Mouse (Mus musculus) embryo, embryonic 9.5 days (tissue): Measurements from ENCODE around the gene 4930524B15Rik.
"Not testable (repeated sequence)": the region's sequence is repeated elsewhere in the genome, so short reads cannot be mapped to it uniquely, and the experiment has no call there.

ENCODE experiments used
- DNase-seq: peaks from one replicate; pipeline ENCODE4 v3.0.0-alpha.2; 2017; ENCODE audit errors: extremely low spot score

4930524B15Rik gene

DNA sequence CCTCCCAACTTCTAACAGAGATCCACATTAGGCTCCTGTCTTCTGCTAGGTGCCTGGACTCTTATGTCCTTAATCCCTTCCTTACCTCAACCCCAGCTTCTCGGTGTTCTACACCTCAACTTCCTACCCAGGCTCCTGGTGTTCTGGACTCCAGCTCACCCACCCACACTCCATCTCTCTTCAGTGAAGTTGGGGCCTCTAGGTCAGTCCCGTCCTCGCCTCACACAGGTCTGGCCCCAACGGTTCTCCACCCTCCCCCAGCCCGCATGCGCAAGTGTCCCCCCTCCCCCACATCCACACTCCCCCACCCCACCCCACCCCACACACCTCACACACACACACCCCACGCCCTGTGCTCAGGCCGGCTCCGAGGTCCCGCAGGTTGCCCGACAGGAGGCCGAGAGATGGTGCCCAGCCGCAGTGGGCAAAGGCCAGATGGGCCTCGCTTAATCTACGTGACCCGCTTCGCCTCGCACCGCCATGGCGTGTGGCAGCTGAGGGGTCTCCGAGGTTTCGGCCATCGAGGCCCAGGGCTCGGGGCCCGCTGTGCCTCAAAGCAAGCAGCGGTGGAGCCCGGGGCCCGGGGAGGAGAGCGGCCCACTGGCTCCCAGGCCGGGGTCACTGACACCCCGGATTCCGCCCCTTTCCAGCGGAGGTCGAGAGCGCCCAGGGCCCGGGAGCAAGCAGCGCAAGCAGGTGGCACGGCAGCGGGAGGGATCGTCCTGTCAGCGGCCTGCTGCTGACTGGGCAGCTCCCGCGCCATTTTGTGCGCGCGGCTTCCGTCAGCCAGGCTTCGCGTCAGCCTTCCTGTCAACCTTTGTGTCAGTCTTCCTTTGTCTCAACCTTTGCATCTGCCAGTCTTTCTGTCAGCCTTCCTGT is at the start of gene 4930524B15Rik:
4930524B15Rik (plus strand) TSS at position 337 of the 879 bp plus-strand sequence.
- DNase-seq = peak; percentile 49

DNA sequence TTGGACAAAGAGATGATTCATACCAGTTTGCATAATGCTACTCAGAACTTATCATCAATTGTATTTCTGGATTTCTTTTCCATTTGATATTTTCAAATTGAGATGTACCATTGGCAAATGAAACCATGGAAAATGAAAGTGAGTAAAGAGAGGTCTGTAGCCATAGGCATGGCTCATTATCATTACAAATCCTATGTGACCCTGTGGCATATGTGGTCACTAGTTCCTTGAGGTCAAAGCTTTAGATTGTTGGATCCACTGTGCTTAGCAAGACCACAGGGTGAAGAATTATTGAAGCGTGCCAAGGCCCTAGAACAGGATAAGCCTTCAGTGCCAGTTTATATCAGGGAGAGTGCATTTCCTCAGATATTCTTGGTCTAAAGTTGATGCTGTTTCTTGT is 47.6 kb upstream of the 4930524B15Rik start:
- no peak for DNase-seq

- DNase-seq = no peak
Measured at GRCm38 (mm10) chr11:31930051-31930450, 35.3 kb upstream of the 4930524B15Rik start.

- no peak for DNase-seq
Measured at GRCm38 (mm10) chr11:31935652-31936051, 29.7 kb upstream of the 4930524B15Rik start.

DNA sequence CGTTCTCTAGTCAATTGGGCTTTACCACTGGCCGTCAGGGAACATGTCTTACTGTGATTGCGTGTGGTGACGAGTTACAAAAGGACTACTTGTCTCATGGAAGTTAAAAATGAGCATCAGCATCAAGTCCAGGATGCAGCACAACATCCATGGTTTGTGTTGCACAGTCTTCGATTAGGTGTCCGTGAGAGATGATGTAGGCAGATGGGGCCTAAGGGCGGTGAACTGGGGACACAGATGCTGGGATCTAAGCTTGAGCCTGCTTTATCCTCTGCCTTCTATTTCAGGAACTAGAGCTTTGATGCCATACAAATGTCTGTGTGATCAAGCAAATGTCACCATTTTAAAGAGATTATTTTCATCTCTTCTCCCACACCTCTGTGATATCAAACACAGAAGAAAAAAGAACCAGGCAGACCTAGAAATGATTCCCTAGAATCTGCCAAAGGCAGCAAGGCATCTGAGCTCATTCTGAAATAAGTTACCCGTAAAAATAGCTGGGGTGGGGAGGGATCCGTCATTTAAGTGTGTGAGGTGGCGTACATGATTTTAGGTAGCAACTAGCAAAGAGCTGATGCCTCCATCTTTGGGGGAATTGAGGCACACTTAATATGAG is 28.4 kb upstream of the 4930524B15Rik start:
- no peak for DNase-seq

DNA sequence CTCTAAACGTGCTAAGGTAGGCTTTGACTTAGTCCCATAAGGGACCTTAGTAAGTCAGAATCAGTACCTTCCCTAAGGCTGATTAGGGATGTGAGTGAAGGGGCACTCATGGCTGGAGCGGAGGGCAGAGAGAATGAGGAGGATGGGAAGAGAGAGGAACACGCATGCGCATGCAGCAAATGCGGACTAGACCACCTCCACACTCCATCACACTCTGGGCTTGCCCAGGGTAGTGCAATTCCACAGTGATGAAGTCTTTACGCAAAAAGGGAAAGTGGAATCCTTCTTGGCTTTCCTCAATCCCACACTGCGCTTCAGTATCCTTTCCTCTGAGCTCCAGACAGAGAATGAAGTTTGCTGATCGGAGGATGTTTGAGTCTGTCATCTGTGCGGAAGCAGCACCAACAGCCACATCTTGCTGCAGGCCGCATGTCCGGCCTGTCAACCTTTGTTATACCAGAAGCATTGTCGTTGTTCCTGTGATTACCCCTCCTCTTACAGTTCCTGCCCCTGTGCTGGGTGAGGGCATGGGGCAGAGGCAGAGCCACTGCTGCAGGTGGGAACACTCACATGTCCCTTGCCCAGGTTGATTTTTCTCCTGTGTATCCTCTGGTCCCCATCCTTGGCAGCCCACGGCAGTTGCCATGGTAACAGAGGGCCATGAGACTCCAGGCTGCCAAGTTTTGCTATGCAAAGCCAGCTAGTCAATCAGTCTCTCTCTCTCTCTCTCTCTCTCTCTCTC is 24.3 kb upstream of the 4930524B15Rik start:
- DNase-seq = no peak

DNA sequence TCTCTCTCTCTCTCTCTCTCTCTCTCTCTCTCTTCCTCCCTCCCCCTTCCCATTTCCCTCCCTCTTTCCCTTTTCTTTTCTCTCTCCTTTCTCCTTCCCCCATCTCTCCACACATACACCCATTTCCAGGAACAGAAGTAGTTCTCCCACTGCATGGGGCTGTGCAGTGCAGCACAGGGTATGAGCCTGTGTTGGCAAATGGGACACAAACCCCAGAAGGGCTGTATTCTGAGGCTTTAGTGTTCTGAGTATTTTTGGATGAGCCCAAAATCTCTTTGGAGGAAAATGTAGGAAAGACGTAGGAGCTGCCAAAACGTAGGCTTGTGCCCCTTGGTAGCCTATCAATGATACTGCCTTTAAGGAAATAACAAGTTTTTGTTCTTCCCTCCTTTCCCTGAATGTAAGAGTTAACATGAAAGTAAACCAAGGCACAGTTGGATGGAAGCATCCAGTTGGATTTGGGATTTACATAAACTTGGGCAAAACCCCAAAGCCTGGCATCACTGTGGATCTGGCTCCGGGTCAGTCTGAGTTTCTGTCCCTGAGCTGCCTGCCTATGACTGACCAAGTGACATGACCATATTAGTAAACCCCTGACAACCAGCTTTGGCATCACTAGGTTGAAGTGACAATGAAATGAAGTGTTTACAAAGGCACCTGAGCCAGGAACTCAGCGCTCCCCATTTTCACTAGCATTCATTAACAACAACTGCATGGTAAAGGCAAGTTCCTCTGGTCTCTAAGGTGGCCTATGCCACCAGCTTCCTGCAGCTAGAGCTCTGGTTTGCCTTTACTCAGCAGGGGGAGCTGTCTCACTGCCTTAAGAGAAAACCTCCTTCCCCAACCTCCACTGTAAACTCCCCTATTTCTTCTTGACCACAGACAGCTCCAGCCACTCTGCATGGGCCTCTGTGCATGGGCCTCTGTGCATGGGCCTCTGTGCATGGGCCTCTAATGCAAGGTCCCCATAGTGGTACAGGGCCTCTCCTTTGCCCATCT is 23.5 kb upstream of the 4930524B15Rik start:
- DNase-seq = no peak

- DNase-seq = no peak
Measured at GRCm38 (mm10) chr11:31945471-31945870, 19.9 kb upstream of the 4930524B15Rik start.

DNA sequence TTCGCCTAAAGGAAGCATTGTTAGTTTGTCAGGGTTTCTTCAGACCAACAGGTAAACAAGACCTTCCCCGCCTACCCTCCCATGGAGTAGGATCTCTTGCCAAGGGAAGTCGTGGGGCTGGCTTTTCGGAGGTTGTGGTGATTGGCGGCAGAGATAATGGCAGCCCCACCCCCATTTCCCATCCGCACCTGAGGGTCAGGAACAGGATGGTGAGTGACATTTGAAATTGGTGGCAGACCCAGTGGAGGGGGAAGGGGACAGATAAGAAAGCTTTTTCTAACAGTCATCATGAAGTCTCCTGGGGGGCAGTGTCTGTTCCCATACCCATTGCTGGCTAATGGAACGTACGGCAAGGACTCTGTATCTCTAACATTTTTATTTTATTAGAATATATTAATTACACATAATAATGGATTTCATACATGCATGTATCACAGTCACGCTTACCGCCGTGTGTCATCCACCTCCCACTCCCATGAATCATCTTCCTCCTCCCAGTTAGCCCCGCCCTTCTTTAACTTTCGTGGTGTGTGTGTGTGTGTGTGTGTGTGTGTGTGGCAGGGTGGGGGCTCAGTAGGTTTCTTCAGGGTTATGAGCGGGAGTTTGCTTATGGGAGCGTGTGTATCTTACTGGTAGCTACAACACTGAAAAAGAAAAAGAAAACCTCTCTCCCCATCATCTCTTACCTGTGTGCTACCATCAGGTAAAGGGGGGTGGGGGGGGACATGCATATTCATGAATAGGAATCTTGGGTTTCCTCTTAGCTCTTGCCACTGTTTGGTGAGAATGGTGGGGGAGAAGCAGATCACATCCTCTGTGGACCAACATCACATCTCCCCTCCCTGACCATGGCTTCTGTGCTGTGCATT is 16.7 kb upstream of the 4930524B15Rik start:
- DNase-seq = no peak

DNA sequence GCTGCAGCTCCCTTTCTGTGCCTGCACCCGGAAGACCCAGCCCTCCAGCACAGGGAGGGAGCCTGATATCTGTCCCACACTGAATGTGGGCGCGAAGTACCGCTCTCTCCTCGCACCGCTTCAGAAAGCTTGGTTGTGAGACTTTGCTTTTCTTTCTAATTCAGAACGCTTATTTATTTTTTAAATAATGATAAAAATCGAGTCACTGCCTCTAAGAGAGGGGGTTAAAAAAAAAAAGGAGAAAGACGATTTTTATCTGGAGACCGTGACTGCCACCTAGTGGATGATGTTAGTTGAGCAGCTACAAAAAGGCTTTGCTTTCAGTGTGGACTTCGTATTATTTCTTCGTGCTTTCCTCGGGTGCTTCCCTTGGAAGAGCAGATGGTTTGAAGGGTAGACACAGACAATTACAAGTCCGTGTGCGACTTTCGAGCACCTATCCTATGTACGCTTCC is 16.0 kb upstream of the 4930524B15Rik start:
- DNase-seq = peak; percentile 80

- DNase-seq = no peak
Measured at GRCm38 (mm10) chr11:31960071-31960470, 5.3 kb upstream of the 4930524B15Rik start.

DNA sequence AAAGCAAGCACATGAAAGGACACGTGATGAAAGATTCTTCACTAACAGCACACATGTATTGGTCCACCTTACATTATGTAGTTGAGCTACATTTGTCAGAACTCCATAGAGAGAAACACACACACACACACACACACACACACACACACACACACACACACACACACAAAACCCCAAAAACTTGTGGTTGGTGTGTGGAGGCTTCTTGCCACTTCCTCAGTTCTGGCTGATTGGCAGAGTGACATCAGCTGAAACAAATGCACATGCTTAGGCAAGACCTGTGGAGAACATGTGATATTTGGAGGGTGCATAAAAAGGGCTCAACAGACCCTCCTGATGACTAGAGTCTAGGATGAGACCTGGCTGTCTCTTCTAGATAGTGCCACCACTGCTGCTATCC is 1.4 kb upstream of the 4930524B15Rik start:
- no peak for DNase-seq

DNA sequence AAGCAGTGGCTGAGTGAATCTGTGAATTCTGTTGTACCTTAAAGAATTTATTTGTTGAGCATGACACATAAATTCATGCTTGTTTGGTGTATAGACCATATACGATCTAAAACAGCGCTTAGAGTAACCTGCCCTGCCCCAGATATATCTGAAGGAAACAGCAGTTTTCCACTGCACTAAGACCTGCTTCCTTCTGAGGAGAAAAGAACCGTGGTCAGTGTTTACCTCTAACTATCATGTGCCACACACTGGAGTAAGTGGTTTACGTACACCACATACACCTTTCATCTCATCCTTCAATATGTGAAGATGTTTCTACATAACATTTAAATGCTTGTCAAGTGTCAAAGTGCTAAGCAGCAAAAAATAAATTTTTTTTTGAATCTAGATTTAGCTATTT is 8.7 kb downstream of the 4930524B15Rik start:
- no peak for DNase-seq

- DNase-seq = no peak
Measured at GRCm38 (mm10) chr11:31974826-31975225, 9.4 kb downstream of the 4930524B15Rik start.

GRCm38 (mm10) chr11:31975678-31976077 is 10.3 kb downstream of the 4930524B15Rik start:
- DNase-seq = no peak

DNA sequence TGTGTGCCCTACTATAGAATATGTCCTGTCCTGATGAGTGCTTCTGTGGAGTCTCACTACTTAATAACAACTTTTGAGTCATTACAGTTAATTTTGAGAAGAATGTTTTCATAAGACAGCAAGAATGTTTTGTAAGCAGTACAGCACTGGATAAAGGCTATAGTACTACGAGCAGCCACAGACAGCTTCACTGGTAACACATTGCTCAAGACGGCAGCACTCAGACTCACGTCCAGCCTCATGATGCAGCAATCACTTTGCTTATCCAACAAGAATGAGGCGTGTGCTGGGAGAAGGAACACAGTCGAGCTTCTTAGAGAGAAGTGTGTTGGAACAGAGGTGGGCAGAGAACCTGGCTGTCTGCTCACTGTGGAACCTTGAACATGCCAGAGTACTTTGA is 10.7 kb downstream of the 4930524B15Rik start:
- no peak for DNase-seq

DNA sequence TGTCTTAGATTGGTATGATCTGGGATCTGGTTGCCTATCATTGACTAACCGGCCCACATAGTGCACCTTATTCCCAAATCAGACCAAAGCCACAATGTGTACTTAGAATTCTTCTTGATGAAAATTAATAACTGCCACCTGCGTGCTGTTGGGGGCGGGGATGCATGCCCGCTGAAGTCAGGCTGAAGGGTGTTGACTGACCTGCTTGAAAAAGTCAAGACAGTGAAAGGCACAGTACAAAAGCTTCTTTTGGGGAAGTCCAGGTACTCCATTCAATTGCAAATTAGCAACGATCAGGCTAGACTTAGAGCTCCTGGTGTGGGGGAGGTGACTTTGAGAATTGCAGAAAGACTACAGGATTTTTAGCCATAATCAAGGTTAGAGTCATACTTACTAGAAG is 14.7 kb downstream of the 4930524B15Rik start:
- DNase-seq = not testable (repeated sequence)

GRCm38 (mm10) chr11:31981830-31982229 is 16.4 kb downstream of the 4930524B15Rik start:
- no peak for DNase-seq

GRCm38 (mm10) chr11:31982247-31982943 is 17.0 kb downstream of the 4930524B15Rik start:
- not testable (repeated sequence) for DNase-seq
